Mouse (Mus musculus): ENCODE results near the gene Gm5152.
"Not testable (repeated sequence)": the region's sequence is repeated elsewhere in the genome, so short reads cannot be mapped to it uniquely, and the experiment has no call there.

The Gm5152 gene

DNA sequence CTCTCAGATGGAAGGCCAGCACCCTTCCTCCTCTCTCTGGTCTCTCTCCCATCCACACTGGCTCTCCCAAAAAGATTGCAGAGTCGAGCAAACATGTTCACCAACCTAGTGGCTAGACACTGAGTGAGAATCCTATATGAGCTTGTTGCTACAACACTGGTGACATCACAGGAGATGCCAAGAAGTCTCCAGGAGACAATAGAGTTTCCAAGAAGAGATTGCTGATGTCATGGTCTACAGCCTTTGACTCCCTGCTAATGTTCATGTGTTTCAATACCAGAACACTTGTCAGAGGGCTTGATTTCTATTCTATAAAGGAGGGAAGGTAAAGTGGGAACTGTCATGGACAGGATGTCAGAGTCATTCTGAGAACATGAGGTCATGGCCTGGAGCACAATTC, at the start of gene Gm5152:
Gene Gm5152, minus strand, starts transcription at position 101 of the 400 bp plus-strand sequence.
- DNase-seq (ENCODE audit: low spot score), result not testable (repeated sequence)

- DNase-seq (ENCODE audit: low spot score), result not testable (repeated sequence)
Measured at GRCm38 (mm10) chr5:10254768-10255167, 8.4 kb upstream of the Gm5152 start.

DNA sequence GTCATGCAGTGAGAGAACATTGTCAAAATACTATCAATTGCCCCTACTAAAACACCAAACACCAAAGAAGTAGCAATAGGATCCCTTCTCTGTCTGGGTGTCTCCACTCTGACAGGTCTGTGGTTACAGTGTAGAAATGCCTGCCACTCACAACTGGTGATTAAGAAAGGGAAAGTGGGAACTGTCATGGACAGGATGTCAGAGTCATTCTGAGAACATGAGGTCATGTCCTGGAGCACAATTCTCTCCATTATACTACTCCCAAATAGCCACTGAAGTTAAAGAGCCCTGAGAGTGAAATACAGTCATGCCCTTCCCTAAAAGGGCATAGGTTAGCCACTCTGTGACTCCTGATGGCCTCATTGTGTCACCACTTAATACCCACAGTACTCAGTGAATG, 556 bp downstream of the Gm5152 start:
- DNase-seq (ENCODE audit: low spot score), result not testable (repeated sequence)

DNA sequence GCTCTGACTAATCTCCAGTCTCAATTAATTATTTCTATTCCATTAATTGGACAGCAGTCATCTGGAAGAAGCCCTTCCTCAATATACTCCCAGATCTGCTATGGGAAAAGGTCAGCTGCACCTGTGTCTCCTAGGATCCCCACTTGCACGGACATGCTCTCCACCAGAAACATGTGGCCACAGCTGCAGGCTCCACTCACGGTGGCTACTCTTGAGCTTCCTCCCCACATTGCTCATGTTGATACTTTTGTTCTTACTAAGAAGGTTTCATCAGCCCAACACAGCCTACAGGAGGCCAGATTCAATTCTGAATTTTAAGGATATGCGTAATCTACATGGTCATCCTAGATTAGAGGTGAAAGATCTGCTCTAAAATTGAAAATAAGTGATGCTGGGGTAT, 5.9 kb downstream of the Gm5152 start:
- not testable (repeated sequence) for DNase-seq (ENCODE audit: low spot score)

- no peak for DNase-seq (ENCODE audit: low spot score)
Measured at GRCm38 (mm10) chr5:10220317-10220716, 26.0 kb downstream of the Gm5152 start.

- no peak for DNase-seq (ENCODE audit: low spot score)
Measured at GRCm38 (mm10) chr5:10203067-10203466, 43.3 kb downstream of the Gm5152 start.

- no peak for DNase-seq (ENCODE audit: low spot score)
Measured at GRCm38 (mm10) chr5:10196880-10197279, 49.4 kb downstream of the Gm5152 start.
